Mouse (Mus musculus): ENCODE measurements around the gene 1190002N15Rik. TPM values are rescaled to one million over a fixed set of nuclear protein-coding genes. Genes with fewer than 3 reads are reported as not detected.

1190002N15Rik gene
- total and polyA plus RNA-seq, 3 experiments, result 4.7 to 8.8 TPM; not detected in 1

GRCm38 (mm10) chr9:94568386-94568785 lies 30.5 kb upstream of the 1190002N15Rik start (continued):
- no peak for TF ChIP-seq ZNF384 (IDR thresholded peaks at IDR 0.05; ENCODE audit: low read depth, low read length)
- no peak for TF ChIP-seq MAFK (IDR thresholded peaks at IDR 0.05; ENCODE audit: borderline replicate concordance, low read depth, low read length)

- H3K79me2 ChIP-seq (ENCODE audit: control insufficient read depth, insufficient read depth, low read length, poor library complexity), result no peaks in the 10 kb centered on the region
- no peak overlapping the region for H3K27ac ChIP-seq (ENCODE audit: control insufficient read depth, low read depth, low read length)
- no peaks in the 10 kb centered on the region for H3K36me3 ChIP-seq (ENCODE audit: control insufficient read depth in 1 of 2, insufficient read depth in 2 of 2, low read length in 2 of 2)
- H3K9me3 ChIP-seq (replicated peaks; ENCODE audit: insufficient read depth, low read length), result no peaks in the 10 kb centered on the region
- no peak for DNase-seq (ENCODE audit: low read depth, low spot score)
- no peak overlapping the region for H3K9ac ChIP-seq (ENCODE audit: control insufficient read depth, low read depth, low read length, poor library complexity, severe bottlenecking)
- no peaks in the 10 kb centered on the region for H3K27me3 ChIP-seq (ENCODE audit: control insufficient read depth in 1 of 2, insufficient read depth in 2 of 2, low read length in 2 of 2)
- no peak for TF ChIP-seq MAZ (IDR thresholded peaks at IDR 0.05; ENCODE audit: low read depth, low read length)
- no peak for TF ChIP-seq MYC (IDR thresholded peaks at IDR 0.05; ENCODE audit: low read depth, low read length)
- no peak for TF ChIP-seq USF2 (IDR thresholded peaks at IDR 0.05; ENCODE audit: borderline replicate concordance in 1 of 2, insufficient read depth in 1 of 2, low read depth in 1 of 2, low read length in 2 of 2)
- no peak for TF ChIP-seq EP300 (IDR thresholded peaks at IDR 0.05; ENCODE audit: low read depth in 1 of 2, low read length in 2 of 2)
- TF ChIP-seq USF1 (IDR thresholded peaks at IDR 0.05; ENCODE audit: low read depth, low read length), result no peak
- no peak for TF ChIP-seq ZC3H11A (IDR thresholded peaks at IDR 0.05; ENCODE audit: low read depth, low read length)
- no peak for TF ChIP-seq ETS1 (IDR thresholded peaks at IDR 0.05; ENCODE audit: low read depth, low read length)
- TF ChIP-seq RCOR1 (IDR thresholded peaks at IDR 0.05; ENCODE audit: low read depth, low read length), result no peak
- TF ChIP-seq TCF12 (IDR thresholded peaks at IDR 0.05; ENCODE audit: low read depth, low read length), result no peak
- no peak overlapping the region for H3K4me3 ChIP-seq (ENCODE audit: control insufficient read depth in 1 of 2, insufficient read depth in 1 of 2, low read depth in 2 of 2, low read length in 2 of 2)
- no peaks in the 10 kb centered on the region for H3K4me1 ChIP-seq (ENCODE audit: control insufficient read depth in 1 of 2, insufficient read depth in 2 of 2, low read length in 2 of 2)
Observed at GRCm38 (mm10) chr9:94567722-94568314, 29.9 kb upstream of the 1190002N15Rik start.

GRCm38 (mm10) chr9:94556776-94557514 lies 19.1 kb upstream of the 1190002N15Rik start:
- Histone ChIP-seq H3K27ac (ENCODE audit: control insufficient read depth, low read depth, low read length) (peak overlapping the region; percentile 77), H3K36me3 (ENCODE audit: control insufficient read depth in 1 of 2, insufficient read depth in 2 of 2, low read length in 2 of 2) (peaks cover 0 to 31% of the 10 kb centered on the region in 2 experiments; a peak in 2 of 4 replicates), H3K4me3 (ENCODE audit: control insufficient read depth in 1 of 2, insufficient read depth in 1 of 2, low read depth in 2 of 2, low read length in 2 of 2) (peak overlapping the region in 1 of 2 experiments; percentile 52; a peak in 2 of 4 replicates), H3K4me1 (ENCODE audit: control insufficient read depth in 1 of 2, insufficient read depth in 2 of 2, low read length in 2 of 2) (peaks cover 18 to 33% of the 10 kb centered on the region in 2 experiments), H3K79me2 (ENCODE audit: control insufficient read depth, insufficient read depth, low read length, poor library complexity) (no peaks in the 10 kb centered on the region), H3K9ac (ENCODE audit: control insufficient read depth, low read depth, low read length, poor library complexity, severe bottlenecking) (no peak overlapping the region), H3K9me3 (replicated peaks; ENCODE audit: insufficient read depth, low read length) (no peaks in the 10 kb centered on the region), H3K27me3 (ENCODE audit: control insufficient read depth in 1 of 2, insufficient read depth in 2 of 2, low read length in 2 of 2) (no peaks in the 10 kb centered on the region)
- peak; percentile 58 for DNase-seq (ENCODE audit: low read depth, low spot score)
- TF ChIP-seq USF1 (IDR thresholded peaks at IDR 0.05; ENCODE audit: low read depth, low read length) (no peak), MEF2A (IDR thresholded peaks at IDR 0.05; ENCODE audit: extremely low read depth, insufficient replicate concordance, low read depth, low read length, poor library complexity, severe bottlenecking) (no peak), ZNF384 (IDR thresholded peaks at IDR 0.05; ENCODE audit: low read depth, low read length) (peak; percentile 21; the same call in 1 of the 2 replicates), ZKSCAN1 (IDR thresholded peaks at IDR 0.05; ENCODE audit: low read depth, low read length) (no peak), POLR2A (IDR thresholded peaks at IDR 0.05; ENCODE audit: control insufficient read depth in 1 of 2, insufficient read depth in 1 of 2, low read depth in 1 of 2, low read length in 2 of 2, poor library complexity in 1 of 2) (no peak), ZC3H11A (IDR thresholded peaks at IDR 0.05; ENCODE audit: low read depth, low read length) (no peak), CHD2 (IDR thresholded peaks at IDR 0.05; ENCODE audit: low read length) (no peak), ETS1 (IDR thresholded peaks at IDR 0.05; ENCODE audit: low read depth, low read length) (peak; percentile 58), SMC3 (IDR thresholded peaks at IDR 0.05; ENCODE audit: low read depth, low read length) (no peak), EP300 (IDR thresholded peaks at IDR 0.05; ENCODE audit: low read depth in 1 of 2, low read length in 2 of 2) (peak; percentile 70 to 78), POLR2AphosphoS2 (IDR thresholded peaks at IDR 0.05; ENCODE audit: low read length) (no peak), HCFC1 (IDR thresholded peaks at IDR 0.05; ENCODE audit: low read depth, low read length) (no peak), ELF1 (IDR thresholded peaks at IDR 0.05; ENCODE audit: low read depth, low read length) (no peak), GABPA (IDR thresholded peaks at IDR 0.05; ENCODE audit: low read depth, low read length) (no peak), NELFE (IDR thresholded peaks at IDR 0.05; ENCODE audit: low read depth, low read length) (no peak), CHD1 (IDR thresholded peaks at IDR 0.05; ENCODE audit: low read depth, low read length) (no peak), USF2 (IDR thresholded peaks at IDR 0.05; ENCODE audit: borderline replicate concordance in 1 of 2, insufficient read depth in 1 of 2, low read depth in 1 of 2, low read length in 2 of 2) (no peak), NRF1 (IDR thresholded peaks at IDR 0.05; ENCODE audit: insufficient read depth, low read depth, low read length, poor library complexity, severe bottlenecking) (no peak), SIN3A (IDR thresholded peaks at IDR 0.05; ENCODE audit: low read length) (peak; percentile 29; the same call in 1 of the 2 replicates), TCF12 (IDR thresholded peaks at IDR 0.05; ENCODE audit: low read depth, low read length) (peak; percentile 91), CTCF (IDR thresholded peaks at IDR 0.05 in 2 of 3, conservative IDR thresholded peaks at IDR 0.05 in 1 of 3; ENCODE audit: control insufficient read depth in 1 of 3, insufficient read depth in 1 of 3, low read depth in 2 of 3, low read length in 3 of 3, poor library complexity in 1 of 3, severe bottlenecking in 1 of 3) (no peak)

All from MEL (cell line).